In genomic region chr9:51060601-51061000, GRCm38 (mm10) we compare ENCODE assay signal across 44 mouse cellular contexts. TPM values are rescaled to one million over a fixed set of nuclear protein-coding genes. Genes with fewer than 3 reads are reported as not detected.
"Had no signal": no experiment of that assay in that cellular context is flagged by ENCODE, and none has a peak within 500 bp of the region (broad histone marks: within the 10 kb centered on the region; RNA-seq: fewer than 3 reads in every experiment).

TSS of gene Btg4 (plus strand) at chr9:51060901.

- H3K4me3 ChIP-seq: left cerebral cortex, adult 2 months; limb, embryonic 10.5 days; limb, embryonic 12.5 days; limb, embryonic 13.5 days; limb, embryonic 15.5 days; liver, embryonic 12.5 days; liver, embryonic 13.5 days; liver, embryonic 15.5 days; lung, embryonic 15.5 days; megakaryocyte, embryonic 14.5 days; midbrain, embryonic 10.5 days; midbrain, embryonic 12.5 days; midbrain, embryonic 13.5 days; midbrain, embryonic 15.5 days had no signal

- ATAC-seq: liver, embryonic 12.5 days; liver, postnatal 0 days; midbrain, embryonic 13.5 days; midbrain, embryonic 15.5 days; midbrain, embryonic 16.5 days had no signal

- H3K9ac ChIP-seq: limb, embryonic 12.5 days; limb, embryonic 13.5 days; limb, embryonic 15.5 days; liver, embryonic 12.5 days; liver, embryonic 13.5 days; liver, embryonic 14.5 days; liver, embryonic 15.5 days; liver, postnatal 0 days; lung, embryonic 14.5 days; lung, embryonic 15.5 days; midbrain, embryonic 12.5 days; midbrain, embryonic 13.5 days; midbrain, embryonic 15.5 days had no signal

- H3K4me2 ChIP-seq: limb, embryonic 12.5 days; limb, embryonic 13.5 days; limb, embryonic 15.5 days; liver, embryonic 11.5 days; liver, embryonic 12.5 days; liver, embryonic 13.5 days; liver, embryonic 15.5 days; lung, embryonic 14.5 days; lung, embryonic 15.5 days; midbrain, embryonic 11.5 days; midbrain, embryonic 12.5 days; midbrain, embryonic 13.5 days; midbrain, embryonic 15.5 days had no signal

- H3K27ac ChIP-seq: left cerebral cortex, adult 2 months; limb, embryonic 10.5 days; limb, embryonic 12.5 days; limb, embryonic 13.5 days; limb, embryonic 15.5 days; liver, embryonic 12.5 days; liver, embryonic 13.5 days; liver, embryonic 14.5 days; liver, embryonic 15.5 days; lung, embryonic 15.5 days; macrophage; midbrain, embryonic 10.5 days; midbrain, embryonic 12.5 days; midbrain, embryonic 13.5 days; midbrain, embryonic 15.5 days had no signal

- H3K27me3 ChIP-seq: limb, embryonic 12.5 days; limb, embryonic 13.5 days; limb, embryonic 15.5 days; liver, embryonic 12.5 days; liver, embryonic 13.5 days; liver, embryonic 15.5 days; lung, embryonic 15.5 days; megakaryocyte, embryonic 14.5 days; midbrain, embryonic 12.5 days; midbrain, embryonic 13.5 days; midbrain, embryonic 15.5 days had no signal

- H3K9me3 ChIP-seq: limb, embryonic 10.5 days; limb, embryonic 12.5 days; limb, embryonic 13.5 days; limb, embryonic 15.5 days; liver, embryonic 12.5 days; liver, embryonic 13.5 days; liver, embryonic 15.5 days; lung, embryonic 15.5 days; megakaryocyte, embryonic 14.5 days; midbrain, embryonic 10.5 days; midbrain, embryonic 12.5 days; midbrain, embryonic 13.5 days; midbrain, embryonic 15.5 days had no signal

- DNase-seq: left cerebral cortex, postnatal 4 days; liver; liver, embryonic 13.5 days; liver, postnatal 0 days; lung, adult 18-20 months; lung, adult 2 months; lung, embryonic 14.5 days; lung, postnatal 10 days; lung, postnatal 14 days; lung, postnatal 36 days; lung, postnatal 4 days; midbrain, embryonic 14.5 days had no signal

- H3K36me3 ChIP-seq: limb, embryonic 10.5 days; limb, embryonic 12.5 days; liver, embryonic 12.5 days; liver, embryonic 13.5 days; liver, embryonic 15.5 days; lung, embryonic 15.5 days; midbrain, embryonic 10.5 days; midbrain, embryonic 12.5 days; midbrain, embryonic 13.5 days; midbrain, embryonic 15.5 days had no signal

- H3K4me1 ChIP-seq: liver, embryonic 15.5 days; lung, embryonic 15.5 days; midbrain, embryonic 10.5 days; midbrain, embryonic 12.5 days; midbrain, embryonic 13.5 days; midbrain, embryonic 15.5 days had no signal

RNA-seq across cellular contexts. Expression of gene Btg4, which starts in this region (rescaled TPM):
- total RNA-seq: left cerebral cortex, adult 2 months; left cerebral cortex, adult 8-10 months; left cerebral cortex, postnatal 10 days; left cerebral cortex, postnatal 14 days; left cerebral cortex, postnatal 25 days; left cerebral cortex, postnatal 36 days; left cerebral cortex, postnatal 4 days; liver, adult 2 months; megakaryocyte, adult 5-6 weeks; megakaryocyte-erythroid progenitor cell, adult 5-6 weeks; midbrain, postnatal 0 days; monocyte, adult 5-6 weeks had no signal
- polyA plus RNA-seq: limb, embryonic 10.5 days; limb, embryonic 11.5 days; limb, embryonic 12.5 days; limb, embryonic 13.5 days; limb, embryonic 14.5 days; limb, embryonic 15.5 days; liver, adult 2 months; liver, embryonic 11.5 days; liver, embryonic 12.5 days; liver, embryonic 13.5 days; liver, embryonic 14.5 days; liver, embryonic 15.5 days; liver, embryonic 16.5 days; liver, postnatal 0 days; lung, embryonic 14.5 days; lung, embryonic 15.5 days; macrophage; midbrain, embryonic 10.5 days; midbrain, embryonic 11.5 days; midbrain, embryonic 12.5 days; midbrain, embryonic 13.5 days; midbrain, embryonic 14.5 days; midbrain, embryonic 15.5 days; midbrain, embryonic 16.5 days; midbrain, postnatal 0 days; neural tube, embryonic 11.5 days had no signal
